In genomic region chr5:148133448-148134060, GRCm38 (mm10) we compare ENCODE assay signal across 18 mouse cellular contexts.
DNase-seq lines count a peak whose midpoint lies in the region; ATAC-seq and TF ChIP-seq lines count a peak whose summit lies in the region.
"Had no signal": no experiment of that assay in that cellular context is flagged by ENCODE, and none has a peak within 500 bp of the region (broad histone marks: within the 10 kb centered on the region; RNA-seq: fewer than 3 reads in every experiment).

No protein-coding gene starts in this region.

- ATAC-seq in hindbrain, embryonic 13.5 days (ENCODE audit: low FRiP score): no peak
- ATAC-seq in hindbrain, postnatal 0 days: no peak
- no peak for ATAC-seq in midbrain, embryonic 14.5 days (ENCODE audit: low FRiP score, low TSS enrichment)
- ATAC-seq: forebrain, embryonic 13.5 days had no signal

- intact Hi-C loops in left cerebral cortex, postnatal 36 days (cut with DNase I): loop anchor here (5.0 kb wide), 1 partner anchor 41 kb away; no protein-coding TSS in a partner anchor

- H3K27ac ChIP-seq in hindbrain, embryonic 13.5 days: peak overlapping the region; percentile 66
- H3K27ac ChIP-seq in hindbrain, postnatal 0 days: no peak overlapping the region
- peak overlapping the region; percentile 49 for H3K27ac ChIP-seq in midbrain, embryonic 14.5 days (replicated peaks; ENCODE audit: low read depth, low read length)
- no peak overlapping the region for H3K27ac ChIP-seq in midbrain, embryonic 10.5 days (replicated peaks)
- H3K27ac ChIP-seq: embryonic facial prominence, embryonic 15.5 days; forebrain, embryonic 13.5 days; heart, embryonic 13.5 days had no signal

- H3K27me3 ChIP-seq in hindbrain, embryonic 13.5 days: no peaks in the 10 kb centered on the region
- H3K27me3 ChIP-seq in hindbrain, postnatal 0 days (ENCODE audit: insufficient read depth, low read length): no peaks in the 10 kb centered on the region
- H3K27me3 ChIP-seq in midbrain, embryonic 14.5 days (ENCODE audit: control insufficient read depth, insufficient read depth, low read length): no peaks in the 10 kb centered on the region
- H3K27me3 ChIP-seq in midbrain, embryonic 10.5 days (ENCODE audit: low read depth, poor library complexity, severe bottlenecking): no peaks in the 10 kb centered on the region
- H3K27me3 ChIP-seq: embryonic facial prominence, embryonic 15.5 days; forebrain, embryonic 13.5 days; heart, embryonic 13.5 days; megakaryocyte, embryonic 14.5 days had no signal

- H3K4me3 ChIP-seq in hindbrain, embryonic 13.5 days: no peak overlapping the region
- no peak overlapping the region for H3K4me3 ChIP-seq in hindbrain, postnatal 0 days (ENCODE audit: low read length)
- H3K4me3 ChIP-seq in midbrain, embryonic 14.5 days (replicated peaks; ENCODE audit: low read depth, low read length): no peak overlapping the region
- H3K4me3 ChIP-seq in midbrain, embryonic 10.5 days: no peak overlapping the region
- H3K4me3 ChIP-seq: embryonic facial prominence, embryonic 15.5 days; forebrain, embryonic 13.5 days; heart, embryonic 13.5 days; megakaryocyte, embryonic 14.5 days had no signal

- no peak overlapping the region for H3K9ac ChIP-seq in hindbrain, embryonic 13.5 days
- H3K9ac ChIP-seq in hindbrain, postnatal 0 days (replicated peaks; ENCODE audit: low read length): no peak overlapping the region
- H3K9ac ChIP-seq in midbrain, embryonic 14.5 days (replicated peaks; ENCODE audit: low read length): no peak overlapping the region
- H3K9ac ChIP-seq: embryonic facial prominence, embryonic 15.5 days; forebrain, embryonic 13.5 days; heart, embryonic 13.5 days had no signal

- no peak for DNase-seq in hindbrain, postnatal 0 days (ENCODE audit: low spot score)
- DNase-seq in midbrain, embryonic 14.5 days: peak; percentile 20
- no peak for DNase-seq in midbrain, embryonic 10.5 days (ENCODE audit: low spot score)
- peak; percentile 33 to 46 for DNase-seq in left cerebral cortex, postnatal 36 days (ENCODE audit: low spot score in 2 of 2)
- DNase-seq in right cerebral cortex, postnatal 25 days: peak; percentile 53
- DNase-seq in adrenal gland, adult 2 months: no peak
- DNase-seq in kidney, adult 18-20 months: no peak
- DNase-seq: adrenal gland, postnatal 36 days; cerebellum, postnatal 36 days; gastrocnemius, postnatal 25 days; retina, postnatal 1 day had no signal

- no peak overlapping the region for H3K4me2 ChIP-seq in hindbrain, embryonic 13.5 days
- no peak overlapping the region for H3K4me2 ChIP-seq in hindbrain, postnatal 0 days (ENCODE audit: low read depth, low read length)
- no peak overlapping the region for H3K4me2 ChIP-seq in midbrain, embryonic 14.5 days (ENCODE audit: low read length)
- H3K4me2 ChIP-seq: embryonic facial prominence, embryonic 15.5 days; forebrain, embryonic 13.5 days; heart, embryonic 13.5 days; liver, embryonic 11.5 days had no signal

- peaks cover 30% of the 10 kb centered on the region for H3K4me1 ChIP-seq in hindbrain, embryonic 13.5 days (replicated peaks)
- no peaks in the 10 kb centered on the region; the same call in 1 of the 2 replicates for H3K4me1 ChIP-seq in hindbrain, postnatal 0 days (ENCODE audit: insufficient read depth, low read length)
- H3K4me1 ChIP-seq in midbrain, embryonic 14.5 days (ENCODE audit: control insufficient read depth, insufficient read depth, low read length): 0 out of 2 replicates have a peak, but pooled peaks cover 13% of the 10 kb centered on the region
- peaks cover 16% of the 10 kb centered on the region for H3K4me1 ChIP-seq in midbrain, embryonic 10.5 days
- H3K4me1 ChIP-seq: embryonic facial prominence, embryonic 15.5 days; forebrain, embryonic 13.5 days; megakaryocyte, embryonic 14.5 days had no signal

- 60% methylated on average over 9 of the region's 9 CpGs for WGBS in hindbrain, embryonic 13.5 days
- WGBS in hindbrain, postnatal 0 days: 65% methylated on average over 9 of the region's 9 CpGs
- 55% methylated on average over 9 of the region's 9 CpGs for WGBS in midbrain, embryonic 14.5 days
- whole genome bisulfite sequencing in midbrain, embryonic 10.5 days: 93% methylated on average over 9 of the region's 9 CpGs

- H3K9me3 ChIP-seq in hindbrain, embryonic 13.5 days: no peaks in the 10 kb centered on the region
- no peaks in the 10 kb centered on the region for H3K9me3 ChIP-seq in hindbrain, postnatal 0 days (ENCODE audit: low read length)
- H3K9me3 ChIP-seq in midbrain, embryonic 14.5 days (ENCODE audit: control insufficient read depth, low read length): no peaks in the 10 kb centered on the region
- no peaks in the 10 kb centered on the region for H3K9me3 ChIP-seq in midbrain, embryonic 10.5 days (replicated peaks)
- H3K9me3 ChIP-seq: embryonic facial prominence, embryonic 15.5 days; forebrain, embryonic 13.5 days; heart, embryonic 13.5 days had no signal

- H3K36me3 ChIP-seq in hindbrain, embryonic 13.5 days: no peaks in the 10 kb centered on the region
- no peaks in the 10 kb centered on the region for H3K36me3 ChIP-seq in hindbrain, postnatal 0 days (ENCODE audit: insufficient read depth, low read length)
- H3K36me3 ChIP-seq in midbrain, embryonic 14.5 days (ENCODE audit: control insufficient read depth, insufficient read depth, low read length): no peaks in the 10 kb centered on the region
- H3K36me3 ChIP-seq in midbrain, embryonic 10.5 days: no peaks in the 10 kb centered on the region
- H3K36me3 ChIP-seq: embryonic facial prominence, embryonic 15.5 days; G1E; heart, embryonic 13.5 days had no signal

- no peak for TF ChIP-seq CTCF in hindbrain, postnatal 0 days (IDR thresholded peaks at IDR 0.05; ENCODE audit: low read depth)

Comparison
In these comparisons a context has a peak if more than half of its experiments do, and no peak if none do; other contexts are left out.
1. H3K27ac ChIP-seq: peak in hindbrain, embryonic 13.5 days (single experiment) and midbrain, embryonic 14.5 days (single experiment); none in hindbrain, postnatal 0 days (single experiment) and midbrain, embryonic 10.5 days (single experiment).
2. DNase-seq: peak in midbrain, embryonic 14.5 days (single experiment), left cerebral cortex, postnatal 36 days (2 of 2) and right cerebral cortex, postnatal 25 days (single experiment); none in hindbrain, postnatal 0 days (single experiment), midbrain, embryonic 10.5 days (single experiment), adrenal gland, adult 2 months (single experiment) and kidney, adult 18-20 months (single experiment).